In genomic region chr12:99560701-99561332, GRCm38 (mm10) we compare ENCODE assay signal across 8 mouse cellular contexts. TPM values are rescaled to one million over a fixed set of nuclear protein-coding genes. Genes with fewer than 3 reads are reported as not detected.
DNase-seq lines count a peak whose midpoint lies in the region; ATAC-seq lines count a peak whose summit lies in the region.

No protein-coding gene starts in this region.

- ATAC-seq in kidney, embryonic 14.5 days (ENCODE audit: low FRiP score, low TSS enrichment) = no peak
- no peak for ATAC-seq in midbrain, embryonic 14.5 days (ENCODE audit: low FRiP score, low TSS enrichment)

- no peaks in the 10 kb centered on the region for H3K27me3 ChIP-seq in kidney, embryonic 14.5 days (ENCODE audit: control insufficient read depth, insufficient read depth, low read length)
- no peaks in the 10 kb centered on the region for H3K27me3 ChIP-seq in midbrain, embryonic 14.5 days (ENCODE audit: control insufficient read depth, insufficient read depth, low read length)

- no peaks in the 10 kb centered on the region for H3K36me3 ChIP-seq in kidney, embryonic 14.5 days (ENCODE audit: control insufficient read depth, insufficient read depth, low read length)
- H3K36me3 ChIP-seq in midbrain, embryonic 14.5 days (ENCODE audit: control insufficient read depth, insufficient read depth, low read length) = no peaks in the 10 kb centered on the region

- peaks cover 23% of the 10 kb centered on the region for H3K4me1 ChIP-seq in kidney, embryonic 14.5 days (ENCODE audit: control insufficient read depth, insufficient read depth, low read length)
- H3K4me1 ChIP-seq in midbrain, embryonic 14.5 days (ENCODE audit: control insufficient read depth, insufficient read depth, low read length) = peaks cover 12% of the 10 kb centered on the region

- DNase-seq in adrenal gland, adult 2 months = peak; percentile 12
- DNase-seq in adrenal gland, adult 8-10 months = no peak
- peak; percentile 47 to 54 for DNase-seq in B cell, adult 2 months
- DNase-seq in heart, adult 8-10 months (ENCODE audit: low spot score) = peak; percentile 55
- DNase-seq in midbrain, embryonic 14.5 days = peak; percentile 9
- DNase-seq in urinary bladder, adult 2 months (ENCODE audit: low spot score) = no peak
- no peak for DNase-seq in layer of hippocampus, adult 9-11 months

- no peaks in the 10 kb centered on the region for H3K9me3 ChIP-seq in kidney, embryonic 14.5 days (ENCODE audit: control insufficient read depth, low read length)
- no peaks in the 10 kb centered on the region for H3K9me3 ChIP-seq in midbrain, embryonic 14.5 days (ENCODE audit: control insufficient read depth, low read length)

- H3K4me3 ChIP-seq in kidney, embryonic 14.5 days (ENCODE audit: low read length) = peak overlapping the region; percentile 85; the same call in 1 of the 2 replicates
- no peak overlapping the region for H3K4me3 ChIP-seq in midbrain, embryonic 14.5 days (replicated peaks; ENCODE audit: low read depth, low read length)

- H3K4me2 ChIP-seq in kidney, embryonic 14.5 days (replicated peaks; ENCODE audit: low read depth, low read length) = peak overlapping the region; percentile 86
- peak overlapping the region; percentile 83 for H3K4me2 ChIP-seq in midbrain, embryonic 14.5 days (ENCODE audit: low read length)

- H3K27ac ChIP-seq in kidney, embryonic 14.5 days (ENCODE audit: low read depth, low read length) = peak overlapping the region; percentile 24; the same call in 1 of the 2 replicates
- H3K27ac ChIP-seq in midbrain, embryonic 14.5 days (replicated peaks; ENCODE audit: low read depth, low read length) = no peak overlapping the region

- no peak overlapping the region for H3K9ac ChIP-seq in kidney, embryonic 14.5 days (ENCODE audit: low read depth, low read length)
- H3K9ac ChIP-seq in midbrain, embryonic 14.5 days (replicated peaks; ENCODE audit: low read length) = 0 out of 2 replicates have a peak overlapping the region, but pooled peaks have one; percentile 1

- WGBS in kidney, embryonic 14.5 days = 30% methylated on average over 11 of the region's 11 CpGs
- WGBS in midbrain, embryonic 14.5 days = 75% methylated on average over 11 of the region's 11 CpGs

RNA-seq across cellular contexts. Expression of gene Foxn3, which starts 2.6 kb away (rescaled TPM):
- 10 to 100 TPM; 60.7 to 62.1 TPM for total RNA-seq in adrenal gland, adult 2 months (2021)
- polyA plus RNA-seq in adrenal gland, adult 2 months (2012; rRNA removed) = 22.0 and 27.6 TPM in 2 replicates
- total RNA-seq in adrenal gland, adult 8-10 months (2022) = 10 to 100 TPM; 65.0 to 85.5 (median 81.2) TPM
- 100 to 1,000 TPM in 3 of 4 experiments, 10 to 100 TPM in 1; 98.7 to 128 (median 104) TPM for total RNA-seq in heart, adult 8-10 months (2022)
- polyA plus RNA-seq in kidney, embryonic 14.5 days (2014; fragmentation: Nextera tagmentation; extraction: Ambion mirVana) = 70.2 and 81.3 TPM in 2 replicates
- 81.4 and 91.3 TPM in 2 replicates for polyA plus RNA-seq in midbrain, embryonic 14.5 days (2014; fragmentation: Nextera tagmentation; extraction: Ambion mirVana)
- 23.4 and 31.7 TPM in 2 replicates for polyA plus RNA-seq in urinary bladder, adult 2 months (2012; rRNA removed)

Comparison
In these comparisons a context has a peak if more than half of its experiments do, and no peak if none do; other contexts are left out.
1. DNase-seq: peak in adrenal gland, adult 2 months (single experiment), B cell, adult 2 months (2 of 2), heart, adult 8-10 months (single experiment) and midbrain, embryonic 14.5 days (single experiment); none in adrenal gland, adult 8-10 months (single experiment), urinary bladder, adult 2 months (single experiment) and layer of hippocampus, adult 9-11 months (single experiment).